Mouse (Mus musculus) cerebellum, adult 2 months (tissue): ENCODE results near the gene Nckap5.

Experiments
- CTCF ChIP-seq: fragments of 200-500 bp; IDR thresholded peaks from 2 replicates; pipeline ENCODE4 v1.5.1; 2011; ENCODE audit warnings: low read depth, mild to moderate bottlenecking, control low read depth, low read length, moderate library complexity, borderline replicate concordance; ENCODE audit not compliant: insufficient read depth
- POLR2A ChIP-seq: fragments of 200-500 bp; IDR thresholded peaks from 2 replicates; pipeline ENCODE4 v1.6.1; 2011; ENCODE audit warnings: low read length, control low read depth, borderline replicate concordance; ENCODE audit not compliant: insufficient read depth

DNA sequence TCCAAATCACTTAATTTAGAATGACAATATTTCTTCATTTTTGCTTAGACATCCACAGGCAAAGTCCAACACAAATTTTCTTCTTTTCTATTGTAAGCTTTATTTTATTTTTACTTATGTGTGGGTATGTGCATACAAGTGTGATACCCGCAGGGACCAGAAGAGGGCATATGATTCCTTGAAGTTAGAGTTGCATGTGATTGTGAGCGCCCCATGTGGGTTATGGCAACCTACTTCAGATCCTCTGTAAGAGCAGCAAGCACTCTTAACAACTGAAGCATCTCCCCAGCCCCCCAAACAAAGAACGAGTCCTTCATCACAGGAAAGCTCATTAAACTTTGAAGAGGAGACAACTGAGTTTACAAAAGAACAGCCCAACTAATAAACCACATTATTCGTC lies 217.7 kb downstream of the Nckap5 start:
- TF ChIP-seq CTCF, result no peak
- TF ChIP-seq POLR2A, result no peak
